9 mouse cellular contexts compared by ENCODE assay signal in the genomic region with DNA sequence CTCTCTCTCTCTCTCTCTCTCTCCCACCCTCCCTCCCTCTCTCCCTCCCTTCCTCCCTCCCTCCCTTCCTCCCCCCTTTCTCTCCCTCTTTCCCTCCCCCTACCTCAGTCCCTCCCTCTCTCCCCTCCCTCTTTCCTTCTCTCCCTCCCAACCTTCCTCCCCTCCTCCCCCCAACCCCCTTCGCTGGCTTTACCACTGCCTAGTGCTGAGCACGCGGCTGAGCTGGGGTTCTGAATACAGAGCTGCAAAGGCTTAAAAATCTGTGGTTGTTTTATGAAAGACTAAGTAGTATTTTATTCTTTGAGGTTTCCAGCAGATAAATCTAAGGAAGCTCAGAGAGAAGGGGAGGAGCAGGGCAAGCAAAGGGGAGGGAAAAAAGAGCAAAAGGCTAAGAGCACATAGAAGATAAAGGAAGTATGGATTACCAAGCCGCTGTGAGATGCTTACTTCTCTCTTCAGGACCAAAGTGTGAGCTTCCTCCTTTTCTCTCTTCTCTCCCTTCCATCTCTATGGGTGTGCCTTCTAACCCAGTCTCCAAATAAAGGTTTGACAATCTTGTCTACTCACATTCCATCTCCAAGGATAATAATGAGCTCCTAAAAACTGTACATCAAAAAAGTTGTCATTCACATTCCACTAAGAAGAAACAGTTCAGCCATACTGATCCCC. TPM values are rescaled to one million over a fixed set of nuclear protein-coding genes. Genes with fewer than 3 reads are reported as not detected.
DNase-seq lines count a peak whose midpoint lies in the region; ATAC-seq and TF ChIP-seq lines count a peak whose summit lies in the region.
"Had no signal": no experiment of that assay in that cellular context is flagged by ENCODE, and none has a peak within 500 bp of the region (broad histone marks: within the 10 kb centered on the region; RNA-seq: fewer than 3 reads in every experiment).

A gene (minus strand): TSS at position 619 of the 669 bp plus-strand sequence.

- peaks cover 13% of the 10 kb centered on the region for H3K27me3 ChIP-seq in embryonic facial prominence, embryonic 13.5 days
- H3K27me3 ChIP-seq in neural tube, embryonic 11.5 days (ENCODE audit: control insufficient read depth, insufficient read depth, low read length), result no peaks in the 10 kb centered on the region

- no peak for TF ChIP-seq CTCF in lung, adult 2 months (IDR thresholded peaks at IDR 0.05; ENCODE audit: insufficient read depth, low read length)

- TF ChIP-seq POLR2A in lung, adult 2 months (IDR thresholded peaks at IDR 0.05; ENCODE audit: borderline replicate concordance, extremely low read depth, low read depth, low read length), result no peak

- H3K4me2 ChIP-seq in embryonic facial prominence, embryonic 13.5 days, result peak within 1 kb of the TSS; percentile 63
- H3K4me2 ChIP-seq in neural tube, embryonic 11.5 days (ENCODE audit: low read depth), result peak within 1 kb of the TSS; percentile 49
- H3K4me2 ChIP-seq: liver, embryonic 15.5 days had no signal

- 15% methylated on average over 4 of the region's 4 CpGs for WGBS in embryonic facial prominence, embryonic 13.5 days
- WGBS in neural tube, embryonic 11.5 days, result 14% methylated on average over 3 of the region's 4 CpGs
- WGBS in lung, adult 2 months, result 20% methylated on average over 4 of the region's 4 CpGs

- H3K9me3 ChIP-seq in embryonic facial prominence, embryonic 13.5 days, result no peaks in the 10 kb centered on the region
- H3K9me3 ChIP-seq in neural tube, embryonic 11.5 days (ENCODE audit: control insufficient read depth, low read length), result no peaks in the 10 kb centered on the region
- H3K9me3 ChIP-seq: liver, embryonic 15.5 days had no signal

- peak within 1 kb of the TSS; percentile 42 for H3K4me3 ChIP-seq in embryonic facial prominence, embryonic 13.5 days
- H3K4me3 ChIP-seq in neural tube, embryonic 11.5 days (ENCODE audit: low read depth, low read length), result peak within 1 kb of the TSS; percentile 30
- H3K4me3 ChIP-seq in lung, adult 2 months (replicated peaks; ENCODE audit: extremely low read depth, low read depth, low read length), result no peak within 1 kb of the TSS
- H3K4me3 ChIP-seq: liver, embryonic 15.5 days had no signal

- no peak within 1 kb of the TSS for H3K27ac ChIP-seq in embryonic facial prominence, embryonic 13.5 days
- no peak within 1 kb of the TSS for H3K27ac ChIP-seq in neural tube, embryonic 11.5 days (ENCODE audit: low read depth, low read length)
- H3K27ac ChIP-seq: liver, embryonic 15.5 days had no signal

- ATAC-seq in embryonic facial prominence, embryonic 13.5 days (ENCODE audit: insufficient number of reproducible peaks, insufficient read depth, low FRiP score, low TSS enrichment, low read depth), result no peak
- ATAC-seq in neural tube, embryonic 11.5 days (ENCODE audit: insufficient read depth, low FRiP score, low TSS enrichment), result no peak

- 0 out of 2 replicates have a peak within 1 kb of the TSS, but pooled peaks have one; percentile 21 for H3K9ac ChIP-seq in embryonic facial prominence, embryonic 13.5 days
- peak within 1 kb of the TSS; percentile 45; the same call in 1 of the 2 replicates for H3K9ac ChIP-seq in neural tube, embryonic 11.5 days (ENCODE audit: low read length)
- H3K9ac ChIP-seq: liver, embryonic 15.5 days had no signal

- DNase-seq in layer of hippocampus, adult 18-20 months (ENCODE audit: low spot score in 2 of 2), result no peak
- DNase-seq in layer of hippocampus, adult 9-11 months, result no peak
- no peak for DNase-seq in layer of hippocampus, postnatal 10 days (ENCODE audit: low spot score in 2 of 2)
- peak; percentile 19 for DNase-seq in neural tube, embryonic 11.5 days (ENCODE audit: low spot score)
- DNase-seq in thymus, adult 18-20 months, result no peak
- DNase-seq in lung, adult 2 months, result no peak
- no peak for DNase-seq in cerebellum, postnatal 4 days (ENCODE audit: low spot score in 2 of 2)

- H3K4me1 ChIP-seq in embryonic facial prominence, embryonic 13.5 days, result no peaks in the 10 kb centered on the region
- no peaks in the 10 kb centered on the region for H3K4me1 ChIP-seq in neural tube, embryonic 11.5 days (ENCODE audit: control insufficient read depth, insufficient read depth, low read length)
- no peaks in the 10 kb centered on the region for H3K4me1 ChIP-seq in lung, adult 2 months (ENCODE audit: control insufficient read depth, insufficient read depth, low read length)
- H3K4me1 ChIP-seq: liver, embryonic 15.5 days had no signal

- H3K36me3 ChIP-seq in embryonic facial prominence, embryonic 13.5 days, result no peaks in the 10 kb centered on the region
- H3K36me3 ChIP-seq in neural tube, embryonic 11.5 days (ENCODE audit: control insufficient read depth, insufficient read depth, low read length), result no peaks in the 10 kb centered on the region
- H3K36me3 ChIP-seq: liver, embryonic 15.5 days had no signal

RNA-seq across cellular contexts. Expression of the gene that starts here (rescaled TPM):
- total RNA-seq in layer of hippocampus, adult 18-20 months (2021), result 10 to 100 TPM; 40.0 to 46.6 TPM
- 2.4 and 2.9 TPM in 2 replicates for polyA plus RNA-seq in embryonic facial prominence, embryonic 13.5 days (2015; fragmentation: Nextera tagmentation; extraction: Ambion mirVana)
- total RNA-seq in layer of hippocampus, postnatal 10 days (2021), result 10 to 100 TPM; 48.9 to 51.1 TPM
- 2.7 and 4.2 TPM in 2 replicates for polyA plus RNA-seq in neural tube, embryonic 11.5 days (2014; fragmentation: Nextera tagmentation; extraction: Ambion mirVana)
- polyA plus RNA-seq in lung, adult 2 months (2012; rRNA removed), result 1.1 and 1.8 TPM in 2 replicates
